Mouse (Mus musculus) left cerebral cortex, postnatal 36 days (tissue): ENCODE data around the gene Slc9a2. TPM values are rescaled to one million over a fixed set of nuclear protein-coding genes. Genes with fewer than 3 reads are reported as not detected.

ENCODE experiments used
- total RNA-seq, 2 experiments: library from RNA; stranded (reverse); gene quantifications; 2 replicates each; pipeline ENCODE4 v1.2.3; 2021

The Slc9a2 gene
- total RNA-seq, 2 experiments from 2014 or later, result 1.7 to 3.1 TPM

Other genes with a start within 250 kb of the Slc9a2 start
- gene Il18r1, start 215.0 kb upstream of the Slc9a2 start, total RNA-seq, result under 1 TPM in 1 of 2 experiments, not detected in 1; 0.09 TPM
- not detected for gene Il18rap, start 165.2 kb upstream of the Slc9a2 start, total RNA-seq
- under 1 TPM; 0.63 to 0.76 TPM for gene Slc9a4, start 100.5 kb upstream of the Slc9a2 start, total RNA-seq
- gene Mfsd9, start 110.1 kb downstream of the Slc9a2 start, total RNA-seq, result 1 to 10 TPM; 4.4 to 4.5 TPM
- gene Tmem182, start 125.0 kb downstream of the Slc9a2 start, total RNA-seq, result under 1 TPM; 0.18 to 0.20 TPM